Mouse (Mus musculus): ENCODE measurements around the gene Trabd2b. TPM values are rescaled to one million over a fixed set of nuclear protein-coding genes. Genes with fewer than 3 reads are reported as not detected.

The Trabd2b gene
- polyA plus RNA-seq, 1 experiment from 2014 or later = 5.7 TPM

GRCm38 (mm10) chr4:114612032-114612431 is 205.5 kb downstream of the Trabd2b start:
- no peak overlapping the region for H3K4me2 ChIP-seq (replicated peaks; ENCODE audit: low read depth, low read length)

GRCm38 (mm10) chr4:114612827-114613226 is 206.3 kb downstream of the Trabd2b start:
- no peak for ATAC-seq (ENCODE audit: low FRiP score, low TSS enrichment)
- Histone ChIP-seq H3K36me3 (ENCODE audit: insufficient read depth, low read length) (no peaks in the 10 kb centered on the region), H3K4me2 (replicated peaks; ENCODE audit: low read depth, low read length) (no peak overlapping the region), H3K9me3 (ENCODE audit: low read length) (no peaks in the 10 kb centered on the region), H3K4me3 (ENCODE audit: low read length) (no peak overlapping the region), H3K9ac (replicated peaks; ENCODE audit: low read length) (no peak overlapping the region), H3K27ac (ENCODE audit: low read length) (no peak overlapping the region), H3K27me3 (ENCODE audit: insufficient read depth, low read length) (no peaks in the 10 kb centered on the region), H3K4me1 (ENCODE audit: insufficient read depth, low read length) (no peaks in the 10 kb centered on the region)
- 89% methylated on average over 4 of the region's 4 CpGs for WGBS

More at GRCm38 (mm10) chr4:114612032-114612431, 205.5 kb downstream of the Trabd2b start:
- no peak for ATAC-seq (ENCODE audit: low FRiP score, low TSS enrichment)
- Histone ChIP-seq H3K4me1 (ENCODE audit: insufficient read depth, low read length) (no peaks in the 10 kb centered on the region), H3K4me3 (ENCODE audit: low read length) (no peak overlapping the region), H3K9ac (replicated peaks; ENCODE audit: low read length) (no peak overlapping the region), H3K9me3 (ENCODE audit: low read length) (no peaks in the 10 kb centered on the region), H3K27ac (ENCODE audit: low read length) (no peak overlapping the region), H3K27me3 (ENCODE audit: insufficient read depth, low read length) (no peaks in the 10 kb centered on the region), H3K36me3 (ENCODE audit: insufficient read depth, low read length) (no peaks in the 10 kb centered on the region)
- WGBS = 83% methylated on average over 5 of the region's 5 CpGs

GRCm38 (mm10) chr4:114614086-114614485 is 207.6 kb downstream of the Trabd2b start:
- no peak for ATAC-seq (ENCODE audit: low FRiP score, low TSS enrichment)
- Histone ChIP-seq H3K27ac (ENCODE audit: low read length) (no peak overlapping the region), H3K9ac (replicated peaks; ENCODE audit: low read length) (no peak overlapping the region), H3K4me3 (ENCODE audit: low read length) (no peak overlapping the region), H3K27me3 (ENCODE audit: insufficient read depth, low read length) (no peaks in the 10 kb centered on the region), H3K36me3 (ENCODE audit: insufficient read depth, low read length) (no peaks in the 10 kb centered on the region), H3K4me2 (replicated peaks; ENCODE audit: low read depth, low read length) (no peak overlapping the region), H3K4me1 (ENCODE audit: insufficient read depth, low read length) (no peaks in the 10 kb centered on the region), H3K9me3 (ENCODE audit: low read length) (no peaks in the 10 kb centered on the region)
- 70% methylated on average over 1 of the region's 1 CpGs for WGBS

- no peak for ATAC-seq (ENCODE audit: low FRiP score, low TSS enrichment)
- 96% methylated on average over 4 of the region's 4 CpGs for WGBS
- H3K27ac ChIP-seq (ENCODE audit: low read length) = no peak overlapping the region
- no peak overlapping the region for H3K4me3 ChIP-seq (ENCODE audit: low read length)
- H3K9me3 ChIP-seq (ENCODE audit: low read length) = no peaks in the 10 kb centered on the region
- no peaks in the 10 kb centered on the region for H3K27me3 ChIP-seq (ENCODE audit: insufficient read depth, low read length)
- no peaks in the 10 kb centered on the region for H3K36me3 ChIP-seq (ENCODE audit: insufficient read depth, low read length)
- H3K9ac ChIP-seq (replicated peaks; ENCODE audit: low read length) = no peak overlapping the region
- H3K4me1 ChIP-seq (ENCODE audit: insufficient read depth, low read length) = no peaks in the 10 kb centered on the region
- H3K4me2 ChIP-seq (replicated peaks; ENCODE audit: low read depth, low read length) = no peak overlapping the region
Observed at GRCm38 (mm10) chr4:114615765-114616164, 209.2 kb downstream of the Trabd2b start.

GRCm38 (mm10) chr4:114622929-114623328 is 216.4 kb downstream of the Trabd2b start:
- H3K4me3 ChIP-seq (ENCODE audit: low read length) = no peak overlapping the region
- no peaks in the 10 kb centered on the region for H3K36me3 ChIP-seq (ENCODE audit: insufficient read depth, low read length)
- H3K4me1 ChIP-seq (ENCODE audit: insufficient read depth, low read length) = peaks cover 34% of the 10 kb centered on the region
- no peak overlapping the region for H3K27ac ChIP-seq (ENCODE audit: low read length)
- H3K27me3 ChIP-seq (ENCODE audit: insufficient read depth, low read length) = no peaks in the 10 kb centered on the region
- H3K9ac ChIP-seq (replicated peaks; ENCODE audit: low read length) = no peak overlapping the region
- 63% methylated on average over 5 of the region's 5 CpGs for WGBS
- no peak overlapping the region for H3K4me2 ChIP-seq (replicated peaks; ENCODE audit: low read depth, low read length)
- ATAC-seq (ENCODE audit: low FRiP score, low TSS enrichment) = no peak
- no peaks in the 10 kb centered on the region for H3K9me3 ChIP-seq (ENCODE audit: low read length)

- H3K4me1 ChIP-seq (ENCODE audit: insufficient read depth, low read length) = peaks cover 34% of the 10 kb centered on the region
- no peak overlapping the region for H3K9ac ChIP-seq (replicated peaks; ENCODE audit: low read length)
- 14% methylated on average over 3 of the region's 3 CpGs for WGBS
- no peaks in the 10 kb centered on the region for H3K36me3 ChIP-seq (ENCODE audit: insufficient read depth, low read length)
- H3K27ac ChIP-seq (ENCODE audit: low read length) = peak overlapping the region; percentile 47
- no peaks in the 10 kb centered on the region for H3K27me3 ChIP-seq (ENCODE audit: insufficient read depth, low read length)
- no peak overlapping the region for H3K4me2 ChIP-seq (replicated peaks; ENCODE audit: low read depth, low read length)
- no peaks in the 10 kb centered on the region for H3K9me3 ChIP-seq (ENCODE audit: low read length)
- peak; percentile 75; the same call in 1 of the 2 replicates for ATAC-seq (ENCODE audit: low FRiP score, low TSS enrichment)
- H3K4me3 ChIP-seq (ENCODE audit: low read length) = no peak overlapping the region
Observed at GRCm38 (mm10) chr4:114624114-114624910, 217.8 kb downstream of the Trabd2b start.

DNA sequence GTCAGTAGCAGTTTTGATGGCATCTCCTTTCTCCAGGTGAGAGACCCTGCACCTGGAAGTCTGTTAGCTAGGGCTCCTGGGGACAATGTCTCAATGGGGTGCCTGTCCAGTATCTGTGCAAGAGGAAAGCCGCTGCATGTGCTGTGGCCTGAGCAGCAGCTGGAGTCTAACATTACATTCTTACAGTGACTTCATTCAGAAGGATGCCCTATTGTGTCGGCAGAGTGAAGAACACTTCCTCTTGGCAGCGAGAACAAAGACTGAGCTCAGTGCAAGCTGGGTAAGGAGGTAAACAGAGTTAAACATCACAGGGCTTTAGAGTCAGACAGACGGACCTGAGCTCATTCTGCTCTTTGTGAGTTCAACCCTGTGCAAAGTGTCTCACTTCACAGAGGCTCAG is 218.8 kb downstream of the Trabd2b start:
- H3K27ac ChIP-seq (ENCODE audit: low read length) = 0 out of 2 replicates have a peak overlapping the region, but pooled peaks have one; percentile 19
- peaks cover 34% of the 10 kb centered on the region for H3K4me1 ChIP-seq (ENCODE audit: insufficient read depth, low read length)
- no peaks in the 10 kb centered on the region for H3K36me3 ChIP-seq (ENCODE audit: insufficient read depth, low read length)
- no peaks in the 10 kb centered on the region for H3K27me3 ChIP-seq (ENCODE audit: insufficient read depth, low read length)
- H3K9me3 ChIP-seq (ENCODE audit: low read length) = no peaks in the 10 kb centered on the region
- ATAC-seq (ENCODE audit: low FRiP score, low TSS enrichment) = no peak; the same call in 1 of the 2 replicates
- WGBS = 21% methylated on average over 4 of the region's 4 CpGs
- no peak overlapping the region for H3K4me2 ChIP-seq (replicated peaks; ENCODE audit: low read depth, low read length)
- no peak overlapping the region for H3K4me3 ChIP-seq (ENCODE audit: low read length)
- no peak overlapping the region for H3K9ac ChIP-seq (replicated peaks; ENCODE audit: low read length)

GRCm38 (mm10) chr4:114625920-114626319 is 219.4 kb downstream of the Trabd2b start:
- no peaks in the 10 kb centered on the region for H3K27me3 ChIP-seq (ENCODE audit: insufficient read depth, low read length)
- ATAC-seq (ENCODE audit: low FRiP score, low TSS enrichment) = no peak
- no peaks in the 10 kb centered on the region for H3K9me3 ChIP-seq (ENCODE audit: low read length)
- 84% methylated on average over 3 of the region's 3 CpGs for WGBS
- no peak overlapping the region for H3K27ac ChIP-seq (ENCODE audit: low read length)
- H3K36me3 ChIP-seq (ENCODE audit: insufficient read depth, low read length) = no peaks in the 10 kb centered on the region
- no peak overlapping the region for H3K4me3 ChIP-seq (ENCODE audit: low read length)
- H3K4me2 ChIP-seq (replicated peaks; ENCODE audit: low read depth, low read length) = no peak overlapping the region
- peaks cover 34% of the 10 kb centered on the region for H3K4me1 ChIP-seq (ENCODE audit: insufficient read depth, low read length)
- H3K9ac ChIP-seq (replicated peaks; ENCODE audit: low read length) = no peak overlapping the region

GRCm38 (mm10) chr4:114627674-114628293 is 221.3 kb downstream of the Trabd2b start:
- Histone ChIP-seq H3K4me1 (ENCODE audit: insufficient read depth, low read length) (peaks cover 34% of the 10 kb centered on the region), H3K9me3 (ENCODE audit: low read length) (no peaks in the 10 kb centered on the region), H3K27me3 (ENCODE audit: insufficient read depth, low read length) (no peaks in the 10 kb centered on the region), H3K9ac (replicated peaks; ENCODE audit: low read length) (no peak overlapping the region), H3K36me3 (ENCODE audit: insufficient read depth, low read length) (no peaks in the 10 kb centered on the region), H3K4me3 (ENCODE audit: low read length) (no peak overlapping the region), H3K27ac (ENCODE audit: low read length) (no peak overlapping the region), H3K4me2 (replicated peaks; ENCODE audit: low read depth, low read length) (no peak overlapping the region)
- 31% methylated on average over 7 of the region's 7 CpGs for WGBS
- ATAC-seq (ENCODE audit: low FRiP score, low TSS enrichment) = no peak

DNA sequence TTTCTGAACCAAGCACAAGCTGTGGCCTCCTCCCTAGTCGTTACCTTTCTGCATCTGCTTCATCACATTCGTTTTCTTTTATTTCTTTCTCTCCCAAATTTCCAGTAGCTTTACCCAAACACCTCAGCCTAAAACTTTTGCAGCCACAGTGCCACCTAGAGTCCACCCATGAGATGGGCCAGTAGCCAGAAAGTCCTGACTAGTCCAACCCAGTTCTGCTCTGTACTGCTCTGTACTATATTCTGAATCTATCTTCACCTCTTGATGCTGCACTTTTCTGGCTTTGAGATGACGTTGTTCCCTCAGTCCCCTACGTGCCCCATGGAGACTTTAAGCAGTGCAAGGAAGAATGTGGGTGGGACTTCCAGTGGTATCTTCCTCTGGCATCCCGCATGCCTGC is 229.4 kb downstream of the Trabd2b start:
- Histone ChIP-seq H3K36me3 (ENCODE audit: insufficient read depth, low read length) (no peaks in the 10 kb centered on the region), H3K4me3 (ENCODE audit: low read length) (no peak overlapping the region), H3K27me3 (ENCODE audit: insufficient read depth, low read length) (peaks cover 6% of the 10 kb centered on the region; the same call in 1 of the 2 replicates), H3K4me2 (replicated peaks; ENCODE audit: low read depth, low read length) (no peak overlapping the region), H3K9me3 (ENCODE audit: low read length) (no peaks in the 10 kb centered on the region), H3K9ac (replicated peaks; ENCODE audit: low read length) (no peak overlapping the region), H3K27ac (ENCODE audit: low read length) (no peak overlapping the region), H3K4me1 (ENCODE audit: insufficient read depth, low read length) (no peaks in the 10 kb centered on the region)
- 19% methylated on average over 5 of the region's 5 CpGs for WGBS
- peak; percentile 62; the same call in 1 of the 2 replicates for ATAC-seq (ENCODE audit: low FRiP score, low TSS enrichment)
